Mouse (Mus musculus) lung, postnatal 0 days (tissue): ENCODE results near the gene Asic2. TPM values are rescaled to one million over a fixed set of nuclear protein-coding genes. Genes with fewer than 3 reads are reported as not detected.

ENCODE experiments used
- ATAC-seq: fragments of 200-750 bp; cut with Nextera tagmentation; 2 replicates; pipeline ENCODE4 v1.8.0; 2017; ENCODE audit warnings: moderate library complexity
- DNase-seq: peaks from one replicate; pipeline ENCODE4 v3.0.0-alpha.2; 2016; ENCODE audit warnings: low spot score
- H3K27ac ChIP-seq: fragments of 300-500 bp; sonication (generic); 2 replicates; pipeline ENCODE4 v1.5.1; 2014; ENCODE audit warnings: antibody characterized with exemption, mild to moderate bottlenecking, low read length, mixed read lengths
- H3K27me3 ChIP-seq: fragments of 300-500 bp; sonication (generic); replicated peaks from 2 replicates; pipeline ENCODE4 v1.6.1; 2014; ENCODE audit warnings: low read length, mixed read lengths; ENCODE audit not compliant: insufficient read depth
- H3K36me3 ChIP-seq: fragments of 300-500 bp; sonication (generic); 2 replicates; pipeline ENCODE4 v1.6.1; 2014; ENCODE audit warnings: low read length, mixed read lengths; ENCODE audit not compliant: insufficient read depth
- H3K4me1 ChIP-seq: fragments of 300-500 bp; sonication (generic); 2 replicates; pipeline ENCODE4 v1.6.1; 2014; ENCODE audit warnings: antibody characterized with exemption, low read depth, low read length, mixed read lengths; ENCODE audit not compliant: insufficient read depth
- H3K4me2 ChIP-seq: fragments of 300-500 bp; sonication (generic); replicated peaks from 2 replicates; pipeline ENCODE4 v1.6.1; 2014; ENCODE audit warnings: low read depth, mild to moderate bottlenecking, low read length, moderate library complexity, mixed read lengths
- H3K4me3 ChIP-seq: fragments of 300-500 bp; sonication (generic); 2 replicates; pipeline ENCODE4 v1.5.1; 2014; ENCODE audit warnings: low read depth, low read length
- H3K9ac ChIP-seq: fragments of 300-500 bp; sonication (generic); replicated peaks from 2 replicates; pipeline ENCODE4 v1.6.1; 2014; ENCODE audit warnings: low read depth, mild to moderate bottlenecking
- H3K9me3 ChIP-seq: fragments of 300-500 bp; sonication (generic); 2 replicates; pipeline ENCODE4 v1.6.1; 2016; ENCODE audit warnings: low read length, mixed read lengths
- CTCF ChIP-seq: IDR thresholded peaks from 2 replicates; pipeline ENCODE4 v1.5.1; 2016; ENCODE audit warnings: antibody characterized with exemption, mild to moderate bottlenecking
- EP300 ChIP-seq: IDR thresholded peaks from 2 replicates; pipeline ENCODE4 v1.6.1; 2016; ENCODE audit warnings: antibody characterized with exemption, mild to moderate bottlenecking, control low read depth
- WGBS: fragments of 180-500 bp; shearing (Covaris S2); extraction: QIAGEN DNeasy Blood & Tissue Kit; methylation state at CpG from one replicate; pipeline ENCODE4 v1.1.7; 2014; 5-methylcytosine and 5-hydroxymethylcytosine counted together
- polyA plus RNA-seq: library from polyadenylated mRNA; unstranded; fragments of >200 nt; fragmentation: Nextera tagmentation; extraction: Ambion mirVana; gene quantifications from 2 replicates; pipeline ENCODE4 v1.2.1, GENCODE M21; 2015

Gene Asic2
- polyA plus RNA-seq, 1 experiment from 2014 or later, result 0.06 TPM

DNA sequence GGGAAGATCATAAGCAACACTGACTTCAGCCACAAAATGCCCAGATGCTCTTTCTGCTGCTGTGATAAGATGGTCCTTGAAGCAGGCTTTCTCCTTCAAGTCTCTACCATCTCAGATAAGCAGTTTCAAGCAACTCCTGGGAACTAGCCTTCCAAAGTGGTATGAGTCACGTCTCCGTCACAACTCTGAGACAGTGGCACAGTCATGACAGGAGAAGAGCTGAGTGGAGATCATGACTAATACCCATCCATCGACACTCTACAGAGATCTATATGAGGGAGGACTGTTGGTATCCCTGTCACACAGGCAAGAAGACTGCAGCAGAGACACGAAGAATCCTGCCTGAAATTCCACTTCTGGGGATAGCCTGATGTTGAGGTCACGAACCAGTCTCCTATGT lies 1049.9 kb downstream of the Asic2 start:
- no peak for TF ChIP-seq EP300
- TF ChIP-seq CTCF, result no peak
- no peak overlapping the region for H3K4me3 ChIP-seq
- DNase-seq (no peak), ATAC-seq (no peak)
- H3K36me3 ChIP-seq, result no peaks in the 10 kb centered on the region
- 80% methylated on average over 5 of the region's 5 CpGs for WGBS
- H3K27ac ChIP-seq, result no peak overlapping the region
- no peaks in the 10 kb centered on the region for H3K9me3 ChIP-seq
- H3K4me2 ChIP-seq, result no peak overlapping the region
- no peaks in the 10 kb centered on the region for H3K4me1 ChIP-seq
- H3K9ac ChIP-seq, result no peak overlapping the region
- no peaks in the 10 kb centered on the region for H3K27me3 ChIP-seq

- H3K9ac ChIP-seq, result no peak overlapping the region
- no peaks in the 10 kb centered on the region for H3K4me1 ChIP-seq
- TF ChIP-seq EP300, result no peak
- peak; percentile 58 for TF ChIP-seq CTCF
- no peaks in the 10 kb centered on the region for H3K9me3 ChIP-seq
- ATAC-seq, result no peak
- no peak overlapping the region for H3K27ac ChIP-seq
- no peaks in the 10 kb centered on the region for H3K27me3 ChIP-seq
- H3K36me3 ChIP-seq, result no peaks in the 10 kb centered on the region
- no peak overlapping the region for H3K4me3 ChIP-seq
- H3K4me2 ChIP-seq, result no peak overlapping the region
- DNase-seq, result peak; percentile 10
Observed at GRCm38 (mm10) chr11:80917688-80918087, 1050.6 kb downstream of the Asic2 start.

DNA sequence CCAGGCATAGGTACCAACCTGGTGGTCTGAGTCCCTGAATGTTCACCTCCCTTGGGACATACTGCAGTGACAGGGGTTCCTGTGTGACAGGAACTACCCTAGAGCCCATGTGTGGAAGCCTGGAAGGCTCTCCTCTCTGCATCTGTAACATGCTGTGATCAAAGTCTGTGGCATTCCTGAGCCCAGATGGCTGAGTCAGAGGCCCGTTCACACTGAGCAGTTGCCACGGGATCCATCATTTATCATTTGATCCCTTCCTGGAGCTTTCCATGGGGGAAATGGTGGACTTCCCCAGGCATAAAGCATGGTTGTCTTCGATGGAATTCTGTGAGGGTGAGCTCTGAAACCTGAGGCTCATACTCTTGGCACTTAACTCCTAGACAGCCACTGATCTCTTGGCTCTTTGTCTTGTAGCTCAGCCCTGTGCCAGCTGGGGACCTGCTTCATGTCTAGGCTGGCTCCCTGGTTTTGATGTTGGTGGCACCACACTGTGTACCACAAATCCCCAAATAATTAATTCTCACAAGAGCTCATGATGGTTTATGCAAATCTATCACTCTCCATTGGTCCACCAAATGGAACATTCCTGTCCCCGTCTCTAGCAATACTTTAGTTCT lies 1054.7 kb downstream of the Asic2 start:
- H3K36me3 ChIP-seq, result no peaks in the 10 kb centered on the region
- H3K9me3 ChIP-seq, result no peaks in the 10 kb centered on the region
- no peak for TF ChIP-seq EP300
- no peak for TF ChIP-seq CTCF
- no peak overlapping the region for H3K9ac ChIP-seq
- no peak for DNase-seq
- no peaks in the 10 kb centered on the region for H3K27me3 ChIP-seq
- no peak for ATAC-seq
- H3K4me3 ChIP-seq, result no peak overlapping the region
- H3K4me1 ChIP-seq, result no peaks in the 10 kb centered on the region
- H3K27ac ChIP-seq, result no peak overlapping the region
- WGBS, result 33% methylated on average over 4 of the region's 4 CpGs
- H3K4me2 ChIP-seq, result no peak overlapping the region

DNA sequence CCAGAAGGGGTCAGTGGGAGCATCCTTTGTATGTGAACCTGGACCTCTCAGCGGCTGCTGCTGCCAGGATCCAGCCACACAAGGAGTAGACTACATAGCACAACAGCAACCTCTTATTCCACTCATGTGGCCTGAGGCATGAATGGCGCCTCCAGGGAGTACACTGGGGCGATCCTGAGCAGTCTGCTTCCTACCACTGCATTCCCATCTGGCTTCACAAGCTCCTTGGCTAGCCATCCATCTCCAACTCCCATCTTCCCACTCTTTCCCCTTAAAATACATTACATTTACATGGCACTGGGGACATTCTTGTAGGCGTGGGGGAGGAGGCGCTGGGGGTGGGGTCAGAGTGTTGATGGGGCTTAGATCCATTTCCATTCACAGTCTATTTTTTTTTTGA lies 1055.5 kb downstream of the Asic2 start:
- 81% methylated on average over 5 of the region's 5 CpGs for WGBS
- H3K36me3 ChIP-seq, result no peaks in the 10 kb centered on the region
- H3K27ac ChIP-seq, result no peak overlapping the region
- ATAC-seq (no peak), DNase-seq (no peak)
- H3K4me1 ChIP-seq, result no peaks in the 10 kb centered on the region
- no peak overlapping the region for H3K4me3 ChIP-seq
- H3K4me2 ChIP-seq, result no peak overlapping the region
- no peaks in the 10 kb centered on the region for H3K9me3 ChIP-seq
- TF ChIP-seq EP300, result no peak
- TF ChIP-seq CTCF, result no peak
- no peaks in the 10 kb centered on the region for H3K27me3 ChIP-seq
- H3K9ac ChIP-seq, result no peak overlapping the region

DNA sequence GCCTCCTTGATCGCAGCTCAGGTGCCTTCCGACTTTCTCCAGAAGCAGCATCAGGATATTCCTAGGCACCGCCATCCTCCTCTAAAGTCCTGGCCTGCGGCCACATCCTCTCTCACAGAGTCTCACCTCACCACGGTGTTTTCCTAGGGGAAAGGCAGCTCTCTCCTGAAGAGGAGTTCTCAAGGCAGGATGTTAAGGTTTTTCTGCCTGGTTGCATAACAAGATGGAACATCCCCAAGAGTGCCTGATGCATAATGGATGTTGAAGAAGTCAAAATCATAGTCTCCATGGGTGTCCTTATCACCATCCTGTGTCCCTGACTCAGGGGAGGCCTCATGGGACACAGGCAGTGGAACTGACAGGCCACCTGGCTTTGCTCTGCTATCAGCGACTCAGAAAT lies 1060.4 kb downstream of the Asic2 start:
- 75% methylated on average over 6 of the region's 6 CpGs for WGBS
- H3K4me1 ChIP-seq, result no peaks in the 10 kb centered on the region
- H3K9ac ChIP-seq, result no peak overlapping the region
- H3K4me3 ChIP-seq, result no peak overlapping the region
- no peaks in the 10 kb centered on the region for H3K36me3 ChIP-seq
- TF ChIP-seq CTCF, result no peak
- TF ChIP-seq EP300, result no peak
- no peak overlapping the region for H3K4me2 ChIP-seq
- DNase-seq, result no peak
- no peaks in the 10 kb centered on the region for H3K27me3 ChIP-seq
- no peak for ATAC-seq
- no peak overlapping the region for H3K27ac ChIP-seq
- no peaks in the 10 kb centered on the region for H3K9me3 ChIP-seq

DNA sequence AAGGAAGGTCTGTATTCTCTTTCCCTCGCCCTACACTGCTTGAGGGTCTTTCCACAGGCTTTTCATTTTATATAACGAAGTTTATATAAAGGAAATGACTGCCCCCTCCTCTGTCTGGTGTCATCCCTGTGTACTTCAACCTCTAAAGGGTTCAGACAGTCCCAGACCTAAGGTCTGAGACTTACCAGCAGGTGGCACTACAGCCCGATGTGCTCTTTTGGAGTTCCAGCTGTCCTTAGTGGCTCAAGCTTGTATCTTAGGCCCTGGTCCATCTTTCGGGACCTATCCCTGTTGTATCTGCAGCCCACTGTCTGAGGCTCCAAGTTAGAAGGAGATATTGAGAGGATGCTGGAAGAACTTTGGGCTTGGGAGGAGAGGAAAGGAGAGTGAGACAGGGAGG lies 1061.8 kb downstream of the Asic2 start:
- no peaks in the 10 kb centered on the region for H3K27me3 ChIP-seq
- TF ChIP-seq CTCF, result peak; percentile 81
- TF ChIP-seq EP300, result no peak
- ATAC-seq (no peak), DNase-seq (peak; percentile 60)
- no peaks in the 10 kb centered on the region for H3K9me3 ChIP-seq
- WGBS, result 31% methylated on average over 4 of the region's 4 CpGs
- no peak overlapping the region for H3K9ac ChIP-seq
- no peak overlapping the region for H3K4me3 ChIP-seq
- no peaks in the 10 kb centered on the region for H3K4me1 ChIP-seq
- no peak overlapping the region for H3K27ac ChIP-seq
- no peaks in the 10 kb centered on the region for H3K36me3 ChIP-seq
- no peak overlapping the region for H3K4me2 ChIP-seq

DNA sequence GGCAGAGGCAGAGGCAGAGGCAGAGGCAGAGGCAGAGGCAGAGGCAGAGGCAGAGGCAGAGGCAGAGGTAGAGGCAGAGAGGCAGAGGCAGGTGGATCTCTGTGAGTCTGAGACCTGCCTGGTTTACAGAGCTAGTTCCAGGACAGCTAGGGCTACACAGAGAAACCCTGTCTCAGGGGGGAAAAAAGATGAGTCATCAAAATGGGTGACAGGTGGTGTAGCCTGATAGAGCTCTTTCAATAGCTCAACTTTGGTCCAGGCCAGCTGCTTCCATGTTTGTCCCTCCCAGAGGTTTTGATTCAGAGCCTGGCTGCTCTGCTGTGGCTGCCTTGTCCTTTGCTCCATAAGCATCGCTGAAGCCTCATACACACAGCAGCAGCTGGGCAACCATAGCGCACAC lies 1063.7 kb downstream of the Asic2 start:
- Histone ChIP-seq H3K4me1 (no peaks in the 10 kb centered on the region), H3K4me2 (no peak overlapping the region), H3K9ac (no peak overlapping the region), H3K36me3 (no peaks in the 10 kb centered on the region), H3K27ac (no peak overlapping the region), H3K4me3 (no peak overlapping the region), H3K27me3 (no peaks in the 10 kb centered on the region), H3K9me3 (no peaks in the 10 kb centered on the region)
- DNase-seq (no peak), ATAC-seq (no peak)
- 48% methylated on average over 2 of the region's 2 CpGs for WGBS
- TF ChIP-seq EP300 (no peak), CTCF (no peak)
